Mouse (Mus musculus) heart, embryonic 10.5 days (tissue): Measurements from ENCODE around the gene 1520401A03Rik. TPM values are rescaled to one million over a fixed set of nuclear protein-coding genes. Genes with fewer than 3 reads are reported as not detected.
A peak's percentile ranks its signal among the peaks of the same experiment; 100 is the strongest.

Experiments used
- DNase-seq: peaks from one replicate; pipeline ENCODE4 v3.0.0-alpha.2; 2017; ENCODE audit warnings: low spot score
- H3K27ac ChIP-seq: fragments of 300-500 bp; sonication (generic); 2 replicates; pipeline ENCODE4 v1.5.1; 2016; ENCODE audit warnings: mild to moderate bottlenecking
- H3K27me3 ChIP-seq: fragments of 300-500 bp; sonication (generic); 2 replicates; pipeline ENCODE4 v1.6.1; 2016; ENCODE audit warnings: mild to moderate bottlenecking; ENCODE audit not compliant: poor library complexity, insufficient read depth, severe bottlenecking
- H3K36me3 ChIP-seq: fragments of 300-500 bp; sonication (generic); 2 replicates; pipeline ENCODE4 v1.6.1; 2016; ENCODE audit warnings: mild to moderate bottlenecking, moderate library complexity
- H3K4me1 ChIP-seq: fragments of 300-500 bp; sonication (generic); 2 replicates; pipeline ENCODE4 v1.6.1; 2016; ENCODE audit warnings: mild to moderate bottlenecking
- H3K4me3 ChIP-seq: fragments of 300-500 bp; sonication (generic); 2 replicates; pipeline ENCODE4 v1.5.1; 2016; ENCODE audit warnings: mild to moderate bottlenecking, moderate library complexity
- H3K9me3 ChIP-seq: fragments of 300-500 bp; sonication (generic); 2 replicates; pipeline ENCODE4 v1.6.1; 2016; ENCODE audit warnings: mild to moderate bottlenecking, moderate library complexity
- WGBS: fragments of 180-500 bp; shearing (Covaris S2); methylation state at CpG from one replicate; pipeline ENCODE4 v1.1.7; 2016; 5-methylcytosine and 5-hydroxymethylcytosine counted together
- polyA plus RNA-seq: library from polyadenylated mRNA; unstranded; fragments of >200 nt; fragmentation: Nextera tagmentation; extraction: Ambion mirVana; gene quantifications from 2 replicates; pipeline ENCODE4 v1.2.1, GENCODE M21; 2016

1520401A03Rik gene
- polyA plus RNA-seq, 1 experiment from 2014 or later: not detected

DNA sequence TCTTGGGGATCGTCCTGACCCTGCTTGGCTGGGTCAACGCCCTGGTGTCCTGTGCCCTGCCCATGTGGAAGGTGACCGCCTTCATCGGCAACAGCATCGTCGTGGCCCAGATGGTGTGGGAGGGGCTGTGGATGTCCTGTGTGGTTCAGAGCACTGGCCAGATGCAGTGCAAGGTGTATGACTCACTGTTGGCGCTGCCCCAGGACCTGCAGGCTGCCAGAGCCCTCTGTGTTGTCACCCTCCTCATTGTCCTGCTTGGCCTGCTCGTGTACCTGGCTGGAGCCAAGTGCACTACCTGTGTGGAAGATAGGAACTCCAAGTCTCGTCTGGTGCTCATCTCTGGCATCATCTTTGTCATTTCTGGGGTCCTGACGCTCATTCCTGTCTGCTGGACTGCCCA, 41.5 kb downstream of the 1520401A03Rik start:
- no peak overlapping the region; the same call in 1 of the 2 replicates for H3K4me3 ChIP-seq
- no peak for DNase-seq
- no peak overlapping the region for H3K27ac ChIP-seq
- no peaks in the 10 kb centered on the region for H3K9me3 ChIP-seq
- WGBS: 59% methylated on average over 10 of the region's 10 CpGs
- H3K27me3 ChIP-seq: peaks cover 77% of the 10 kb centered on the region
- H3K36me3 ChIP-seq: no peaks in the 10 kb centered on the region
- peaks cover 37% of the 10 kb centered on the region for H3K4me1 ChIP-seq

DNA sequence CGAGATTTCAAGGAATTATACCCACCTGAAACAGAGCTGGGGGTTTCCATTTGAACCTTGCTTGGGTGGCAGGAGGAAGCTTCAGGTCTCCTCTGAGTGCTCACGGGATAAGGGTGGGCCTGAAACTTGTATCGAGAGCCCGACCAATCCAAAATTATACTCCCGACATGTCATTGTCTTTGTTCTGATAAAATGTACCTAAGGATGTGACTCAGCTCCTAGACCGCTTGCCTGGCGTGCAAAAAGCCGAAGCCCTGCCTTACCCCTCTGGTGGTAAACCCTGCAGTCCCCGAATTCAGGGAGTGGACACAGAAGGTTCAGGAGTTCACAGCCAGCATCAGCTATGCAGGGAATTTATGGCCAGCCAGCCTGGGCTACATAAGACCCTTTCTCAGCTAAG, 42.2 kb downstream of the 1520401A03Rik start:
- peaks cover 45% of the 10 kb centered on the region for H3K4me1 ChIP-seq
- peaks cover 75% of the 10 kb centered on the region for H3K27me3 ChIP-seq
- 0 out of 2 replicates have a peak, but pooled peaks cover 3% of the 10 kb centered on the region for H3K36me3 ChIP-seq
- H3K27ac ChIP-seq: no peak overlapping the region
- WGBS: 65% methylated on average over 9 of the region's 9 CpGs
- 0 out of 2 replicates have a peak overlapping the region, but pooled peaks have one; percentile 45 for H3K4me3 ChIP-seq
- no peak for DNase-seq
- no peaks in the 10 kb centered on the region for H3K9me3 ChIP-seq

DNA sequence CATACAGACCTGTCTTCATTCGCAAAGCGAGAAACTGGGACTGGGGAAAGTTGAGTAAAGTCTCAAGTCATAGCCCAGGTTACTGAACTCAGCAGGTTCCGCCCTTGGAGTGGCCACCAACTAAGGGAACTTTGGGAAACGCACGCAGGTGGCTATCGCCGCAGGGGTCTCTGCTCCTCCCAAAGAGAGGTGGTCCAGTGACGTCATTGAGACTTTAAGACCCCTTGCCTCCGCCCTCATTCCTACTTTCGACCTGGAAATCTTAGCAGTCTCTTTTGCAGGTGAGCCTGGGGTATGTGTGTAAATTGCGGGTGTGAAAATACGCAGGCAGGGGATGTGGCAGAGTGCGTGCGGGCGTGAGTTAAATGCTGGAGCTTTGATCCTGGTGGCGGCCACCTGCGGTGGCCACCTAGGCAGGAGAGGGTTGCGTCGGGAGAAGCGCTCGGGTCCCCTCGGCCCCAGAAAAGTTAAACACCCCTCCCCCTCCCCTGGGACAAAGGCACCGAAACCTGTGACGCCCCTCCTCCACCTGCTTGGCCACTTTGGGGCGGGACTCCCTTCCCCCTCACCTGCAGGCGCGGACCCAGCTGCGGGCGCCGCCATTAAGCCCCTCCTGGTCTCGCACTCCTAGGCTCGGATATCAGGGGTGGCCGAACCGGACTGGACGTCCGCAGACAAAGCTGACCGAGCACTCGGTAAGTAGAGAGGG, 43.3 kb downstream of the 1520401A03Rik start, which contains the start of gene Cldn6:
Cldn6 (plus strand) TSS at position 123 of the 709 bp plus-strand sequence.
- H3K27me3 ChIP-seq: peaks cover 71% of the 10 kb centered on the region
- no peaks in the 10 kb centered on the region for H3K9me3 ChIP-seq
- H3K27ac ChIP-seq: no peak within 1 kb of the TSS
- 4% methylated on average over 38 of the region's 38 CpGs for WGBS
- peak within 1 kb of the TSS; percentile 45 for H3K4me3 ChIP-seq
- no peak for DNase-seq
- H3K36me3 ChIP-seq: 0 out of 2 replicates have a peak, but pooled peaks cover 3% of the 10 kb centered on the region
- H3K4me1 ChIP-seq: peaks cover 52% of the 10 kb centered on the region

DNA sequence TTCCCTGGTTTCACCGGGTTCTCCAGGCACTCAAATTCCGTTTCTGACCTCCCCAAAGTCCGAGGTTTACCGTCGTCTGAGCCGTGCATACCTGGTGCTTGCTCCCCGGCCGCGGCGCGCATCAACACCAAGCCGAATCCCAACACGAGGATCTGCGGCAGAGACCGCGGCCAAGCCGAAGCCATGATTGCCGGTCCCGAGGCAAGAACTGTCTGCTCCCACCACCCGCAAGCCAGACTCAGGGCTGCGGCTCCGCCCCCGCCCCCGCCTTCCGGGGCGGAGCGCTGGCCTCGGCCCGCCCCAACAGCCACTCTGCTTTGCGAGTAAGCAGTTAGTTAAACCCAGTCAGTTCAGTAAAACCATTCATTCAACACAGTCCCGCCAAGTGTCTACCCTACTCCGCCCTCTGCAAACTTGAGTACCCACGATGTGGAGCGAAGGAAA, 45.3 kb downstream of the 1520401A03Rik start, which contains the start of gene Tnfrsf12a:
Tnfrsf12a (minus strand) TSS at position 233 of the 444 bp plus-strand sequence.
- Histone ChIP-seq H3K4me3 (peak within 1 kb of the TSS; percentile 72), H3K27ac (peak within 1 kb of the TSS; percentile 90), H3K27me3 (peaks cover 51% of the 10 kb centered on the region), H3K9me3 (no peaks in the 10 kb centered on the region), H3K4me1 (peaks cover 44% of the 10 kb centered on the region), H3K36me3 (peaks cover 3% of the 10 kb centered on the region; the same call in 1 of the 2 replicates)
- under 1% methylated on average over 34 of the region's 34 CpGs for WGBS
- DNase-seq: peak; percentile 95

DNA sequence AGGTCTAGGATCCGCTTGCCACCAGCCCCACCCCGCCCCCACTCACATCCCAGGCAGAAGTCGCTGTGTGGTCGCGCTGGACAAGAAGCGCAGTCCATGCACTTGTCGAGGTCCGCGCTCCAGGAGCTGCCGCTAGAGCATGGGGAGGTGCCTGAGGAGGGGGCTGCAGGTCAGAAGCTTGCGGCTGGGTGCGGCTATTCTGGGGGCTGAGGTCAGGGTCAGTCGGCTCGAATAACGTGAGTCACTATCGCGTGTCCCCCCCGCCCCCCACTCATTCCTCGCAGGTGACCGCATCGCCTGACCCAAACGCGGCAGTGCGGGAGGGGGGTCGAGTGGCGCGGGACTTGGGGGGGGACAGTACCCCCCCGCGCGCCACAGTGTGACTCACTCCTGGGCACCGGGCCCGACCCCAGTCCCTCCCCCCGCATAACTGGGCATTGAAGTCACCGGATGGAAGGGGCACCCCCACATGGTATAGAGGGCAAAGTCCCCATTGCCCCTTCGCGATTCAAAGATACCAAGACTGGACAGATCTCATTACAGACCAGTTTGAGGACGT, 46.0 kb downstream of the 1520401A03Rik start:
- peaks cover 7% of the 10 kb centered on the region; the same call in 1 of the 2 replicates for H3K36me3 ChIP-seq
- H3K27me3 ChIP-seq: peaks cover 44% of the 10 kb centered on the region
- H3K4me3 ChIP-seq: peak overlapping the region; percentile 72
- DNase-seq: peak; percentile 80
- peaks cover 44% of the 10 kb centered on the region for H3K4me1 ChIP-seq
- H3K9me3 ChIP-seq: no peaks in the 10 kb centered on the region
- under 1% methylated on average over 37 of the region's 37 CpGs for WGBS
- peak overlapping the region; percentile 90 for H3K27ac ChIP-seq

DNA sequence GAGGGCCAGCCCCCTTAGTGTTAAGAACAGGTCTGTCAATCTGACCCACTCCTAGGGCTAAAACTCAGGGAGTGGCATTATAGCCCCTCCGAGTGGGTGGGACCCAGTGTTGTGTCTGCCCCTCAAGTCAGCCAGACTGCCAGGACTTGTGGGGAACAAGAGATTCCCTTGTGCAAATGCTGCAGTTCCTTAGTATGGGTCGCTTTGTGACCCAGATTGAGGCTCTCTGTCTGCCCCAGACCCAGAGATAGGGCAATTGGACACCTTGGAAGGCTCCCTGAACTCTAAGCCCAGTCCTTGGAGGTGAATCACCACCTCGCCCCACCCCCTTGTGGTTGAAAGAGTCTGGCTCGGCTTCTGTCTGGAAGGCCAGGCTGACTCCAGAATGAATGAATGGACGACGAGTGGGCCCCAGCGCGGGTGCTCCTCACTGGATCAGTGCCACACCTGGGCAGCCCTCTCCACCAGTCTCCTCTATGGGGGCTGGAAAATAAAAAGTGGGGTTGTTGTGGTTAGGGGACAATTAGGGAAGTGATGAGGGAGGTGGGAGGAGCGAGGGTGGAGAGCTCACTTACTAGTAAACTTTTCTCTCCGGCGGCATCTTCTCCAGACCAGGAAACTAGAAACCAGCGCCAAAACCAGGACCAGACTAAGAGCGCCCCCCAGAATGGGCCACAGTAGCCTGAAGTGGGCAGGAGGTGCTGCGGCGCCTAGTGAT, 46.9 kb downstream of the 1520401A03Rik start:
- WGBS: 7% methylated on average over 15 of the region's 15 CpGs
- Histone ChIP-seq H3K27me3 (peaks cover 36% of the 10 kb centered on the region), H3K4me1 (peaks cover 44% of the 10 kb centered on the region), H3K4me3 (peak overlapping the region; percentile 72), H3K36me3 (peaks cover 9% of the 10 kb centered on the region; the same call in 1 of the 2 replicates), H3K9me3 (no peaks in the 10 kb centered on the region), H3K27ac (peak overlapping the region; percentile 90)
- no peak for DNase-seq

DNA sequence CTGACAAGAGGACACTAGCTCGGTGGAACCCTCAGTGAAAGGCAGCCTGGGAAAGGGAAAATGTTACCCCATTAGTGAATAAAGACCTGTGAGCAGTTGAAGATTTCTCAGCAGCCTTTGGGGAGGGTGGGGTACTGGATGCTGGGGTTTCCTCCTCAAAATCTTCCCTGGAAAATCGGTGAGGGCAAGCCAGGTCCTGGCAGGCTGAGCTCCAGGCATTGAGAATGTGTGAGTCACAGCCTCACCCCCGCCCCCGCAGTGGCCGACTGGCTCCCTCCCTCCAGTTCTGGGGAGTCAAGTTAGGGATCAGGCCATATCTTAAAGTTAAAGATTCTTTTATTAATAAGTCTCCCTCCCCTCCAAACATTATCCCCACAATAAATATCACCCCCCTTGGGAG, 47.5 kb downstream of the 1520401A03Rik start:
- peak overlapping the region; percentile 90 for H3K27ac ChIP-seq
- peak overlapping the region; percentile 72 for H3K4me3 ChIP-seq
- WGBS: 9% methylated on average over 5 of the region's 5 CpGs

DNA sequence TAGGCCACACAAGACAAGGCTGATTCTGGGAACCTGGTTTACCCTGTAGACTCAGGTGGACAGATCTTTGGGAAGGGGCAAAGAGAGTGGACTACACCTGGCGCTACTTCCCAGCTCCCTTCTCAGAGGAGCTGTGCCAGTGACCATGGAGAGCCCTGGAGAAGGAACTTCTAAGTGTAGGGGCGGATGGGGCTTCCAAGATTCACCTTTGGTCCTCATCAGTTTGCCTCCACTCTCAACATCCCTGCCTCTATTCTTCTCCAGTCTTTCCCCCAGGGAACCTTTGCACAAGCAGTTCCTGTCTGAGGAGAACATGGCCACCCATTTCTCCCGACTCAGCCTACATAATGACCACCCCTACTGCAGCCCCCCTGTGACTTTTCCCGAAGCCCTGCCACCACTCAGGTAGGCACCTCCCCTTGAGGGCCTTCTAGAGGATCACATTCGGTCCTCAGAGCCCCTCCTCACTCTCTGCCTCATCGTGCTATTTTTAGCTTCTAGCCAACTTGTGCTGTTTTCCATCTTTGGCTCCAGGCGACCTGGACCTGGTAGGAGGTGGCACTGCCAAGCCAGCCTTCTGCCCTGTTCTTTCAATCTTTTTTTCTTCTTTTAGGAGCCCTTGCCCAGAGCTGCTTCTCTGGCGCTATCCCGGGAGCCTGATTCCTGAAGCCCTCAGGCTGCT, 48.2 kb downstream of the 1520401A03Rik start:
- H3K4me3 ChIP-seq: peak overlapping the region; percentile 72
- H3K36me3 ChIP-seq: peaks cover 21% of the 10 kb centered on the region
- H3K9me3 ChIP-seq: no peaks in the 10 kb centered on the region
- peaks cover 22% of the 10 kb centered on the region for H3K27me3 ChIP-seq
- H3K4me1 ChIP-seq: peaks cover 41% of the 10 kb centered on the region
- H3K27ac ChIP-seq: peak overlapping the region; percentile 90
- WGBS: 22% methylated on average over 9 of the region's 9 CpGs
- DNase-seq: no peak

More for the DNA sequence above, 47.5 kb downstream of the 1520401A03Rik start:
- H3K36me3 ChIP-seq: peaks cover 15% of the 10 kb centered on the region
- H3K4me1 ChIP-seq: peaks cover 44% of the 10 kb centered on the region
- peaks cover 30% of the 10 kb centered on the region for H3K27me3 ChIP-seq
- no peaks in the 10 kb centered on the region for H3K9me3 ChIP-seq
- DNase-seq: no peak

DNA sequence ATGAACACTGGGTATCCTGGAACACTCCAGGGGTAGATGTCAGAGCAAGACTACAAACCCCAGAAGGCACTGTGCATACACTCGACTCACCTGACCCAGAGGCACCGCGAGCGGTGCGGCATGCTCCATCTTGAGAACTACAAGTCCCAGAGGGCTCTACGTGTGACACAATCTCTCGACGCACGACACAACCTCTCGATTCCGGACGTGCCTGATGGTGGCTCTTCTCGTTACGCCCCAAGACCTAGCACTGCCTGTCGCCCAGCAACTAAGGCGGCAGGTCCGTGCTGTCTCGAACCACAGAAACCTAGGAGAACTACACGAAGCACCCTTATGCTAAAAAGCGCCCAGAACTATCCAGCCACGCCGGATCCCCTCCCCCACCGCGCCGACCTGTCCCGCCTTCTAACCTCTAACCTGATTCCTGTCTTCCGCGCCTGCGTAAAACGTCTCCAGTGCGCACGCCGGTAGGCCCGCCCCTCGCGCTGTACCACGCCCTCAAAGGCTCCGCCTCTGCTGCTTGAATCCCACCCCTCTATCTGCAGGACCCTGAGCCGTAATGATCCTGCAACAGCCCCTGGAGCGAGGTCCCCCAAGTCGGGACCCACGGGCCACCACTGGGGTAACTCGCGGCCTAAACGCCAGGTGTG, 49.0 kb downstream of the 1520401A03Rik start, which contains the start of the genes Hcfc1r1 and Thoc6:
Hcfc1r1 (plus strand) TSS at position 173 of the 650 bp plus-strand sequence.
Thoc6 (minus strand) TSS at position 459 of the 650 bp plus-strand sequence.
- Histone ChIP-seq H3K4me1 (peaks cover 37% of the 10 kb centered on the region), H3K27ac (peak within 1 kb of the TSS; percentile 90)
- WGBS: under 1% methylated on average over 45 of the region's 45 CpGs

DNA sequence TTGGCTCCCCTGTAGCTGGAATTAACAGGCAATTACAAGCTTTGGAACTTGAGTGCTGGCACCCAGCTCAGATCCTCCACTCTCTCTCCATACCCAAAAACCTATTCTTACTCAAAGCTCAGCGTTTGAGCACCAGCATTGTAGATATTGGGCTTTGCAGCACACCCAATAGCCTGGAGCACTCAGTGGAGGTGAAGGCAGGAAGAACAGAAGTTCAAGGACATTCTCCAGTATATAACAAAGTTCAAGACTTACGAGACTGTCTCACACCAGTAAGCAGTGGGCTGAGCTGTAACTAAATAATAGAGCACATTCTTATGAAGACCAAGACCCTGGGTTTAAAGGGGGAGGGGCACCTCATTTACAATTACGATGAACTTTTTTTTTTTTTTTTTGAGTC, 49.8 kb downstream of the 1520401A03Rik start:
- no peak overlapping the region for H3K27ac ChIP-seq
- 63% methylated on average over 3 of the region's 3 CpGs for whole genome bisulfite sequencing
- no peak for DNase-seq
- H3K4me1 ChIP-seq: peaks cover 37% of the 10 kb centered on the region
- peaks cover 10% of the 10 kb centered on the region; the same call in 1 of the 2 replicates for H3K27me3 ChIP-seq
- H3K9me3 ChIP-seq: no peaks in the 10 kb centered on the region
- H3K36me3 ChIP-seq: peaks cover 37% of the 10 kb centered on the region
- peak overlapping the region; percentile 72 for H3K4me3 ChIP-seq

More for the DNA sequence above, 49.0 kb downstream of the 1520401A03Rik start, which contains the start of the genes Hcfc1r1 and Thoc6:
- Histone ChIP-seq H3K36me3 (peaks cover 30% of the 10 kb centered on the region), H3K27me3 (peaks cover 14% of the 10 kb centered on the region), H3K4me3 (peak within 1 kb of the TSS; percentile 72), H3K9me3 (no peaks in the 10 kb centered on the region)
- DNase-seq: peak; percentile 98

DNA sequence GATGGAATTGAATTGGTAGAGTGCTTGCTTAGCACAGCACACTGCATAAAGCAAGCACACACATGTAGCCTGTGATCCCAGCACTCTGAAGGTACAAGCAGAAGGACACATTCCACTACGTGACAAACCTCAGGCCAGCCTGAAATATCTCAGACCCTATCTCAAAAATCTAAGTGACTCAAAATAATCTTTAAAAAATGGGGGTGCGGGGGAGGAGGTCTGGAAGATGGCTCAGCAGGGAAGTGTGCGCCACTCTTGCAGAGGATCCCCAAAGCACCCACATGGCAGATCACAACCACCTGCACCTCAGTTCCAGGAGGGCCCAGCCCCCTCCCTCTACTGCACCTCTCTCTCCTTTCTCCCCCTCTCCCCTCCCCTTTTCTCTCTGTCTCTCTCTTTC, 51.1 kb downstream of the 1520401A03Rik start:
- peaks cover 10% of the 10 kb centered on the region; the same call in 1 of the 2 replicates for H3K27me3 ChIP-seq
- no peak overlapping the region for H3K4me3 ChIP-seq
- DNase-seq: no peak
- no peaks in the 10 kb centered on the region for H3K9me3 ChIP-seq
- H3K36me3 ChIP-seq: peaks cover 50% of the 10 kb centered on the region
- 78% methylated on average over 3 of the region's 3 CpGs for WGBS
- H3K27ac ChIP-seq: no peak overlapping the region
- H3K4me1 ChIP-seq: peaks cover 29% of the 10 kb centered on the region
